In genomic region chr4:130350690-130351422, GRCm38 (mm10) we compare ENCODE assay signal across 1 mouse cellular context.
A peak's percentile ranks its signal among the peaks of the same experiment; 100 is the strongest.
TF ChIP-seq lines count a peak whose summit lies in the region.

No protein-coding gene starts in this region.

TF ChIP-seq in CH12.LX, 34 proteins besides CTCF, POLR2A, EP300 and RAD21:
- TF ChIP-seq NRF1 (IDR thresholded peaks at IDR 0.05; ENCODE audit: low read depth, low read length) (no peak), USF1 (IDR thresholded peaks at IDR 0.05; ENCODE audit: low read depth, low read length) (no peak), RCOR1 (conservative IDR thresholded peaks at IDR 0.05; ENCODE audit: low read depth, low read length) (no peak), SMC3 (IDR thresholded peaks at IDR 0.05; ENCODE audit: low read depth, low read length) (peak; percentile 10; the same call in 1 of the 2 replicates)
TF ChIP-seq in CH12.LX: peak in this region for 1.
